Mouse (Mus musculus) adrenal gland, postnatal 10 days (tissue): ENCODE data around the gene Sema7a. TPM values are rescaled to one million over a fixed set of nuclear protein-coding genes. Genes with fewer than 3 reads are reported as not detected.

Experiments used
- DNase-seq: peaks from one replicate; pipeline ENCODE4 v3.0.0; 2021; ENCODE audit warnings: mixed read lengths
- total RNA-seq, 2 experiments: library from RNA; stranded (reverse); gene quantifications; 2 replicates each; pipeline ENCODE4 v1.2.3; 2021

The Sema7a gene
- total RNA-seq, 2 experiments from 2014 or later = 18.0 to 19.8 TPM

DNA sequence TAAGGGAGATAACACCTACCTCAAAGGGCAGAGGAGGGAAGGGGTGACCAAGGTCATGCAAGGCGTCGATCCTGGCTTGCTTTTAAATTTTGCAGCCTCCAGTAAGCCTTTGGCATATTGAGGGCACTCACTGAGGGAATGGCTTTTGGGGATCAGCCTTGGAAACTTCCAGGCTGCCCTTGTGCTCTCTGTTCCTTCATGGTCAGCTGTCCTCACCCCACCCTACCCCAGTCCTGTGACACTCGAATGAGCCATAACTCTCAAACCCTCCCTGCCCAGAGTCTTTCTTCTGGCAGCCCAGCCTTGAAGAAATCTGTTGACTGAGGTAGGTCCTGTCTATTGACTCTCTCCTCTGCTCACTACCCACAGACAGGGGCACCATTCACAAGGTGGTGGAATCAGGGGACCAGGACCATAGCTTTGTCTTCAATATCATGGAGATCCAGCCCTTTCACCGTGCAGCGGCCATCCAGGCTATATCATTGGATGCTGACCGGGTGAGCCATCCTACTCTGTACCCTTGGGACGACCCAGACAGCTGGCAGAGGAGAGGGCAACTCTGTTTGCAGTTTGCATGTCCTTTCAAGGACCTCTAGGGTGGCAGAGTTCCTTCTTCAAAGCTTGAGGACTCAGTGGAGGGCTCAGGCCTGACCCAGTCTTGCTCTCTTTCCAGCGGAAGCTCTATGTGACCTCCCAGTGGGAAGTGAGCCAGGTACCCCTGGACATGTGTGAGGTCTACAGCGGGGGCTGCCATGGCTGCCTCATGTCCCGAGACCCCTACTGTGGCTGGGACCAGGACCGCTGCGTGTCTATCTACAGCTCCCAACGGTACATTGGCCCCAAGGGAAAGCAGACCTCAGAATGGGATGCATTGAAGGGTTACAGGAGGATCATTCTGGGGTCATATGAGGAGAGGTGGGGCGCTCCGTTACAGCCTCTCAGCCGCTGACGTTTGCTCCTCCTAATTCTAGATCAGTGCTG lies 20.3 kb downstream of the Sema7a start:
- DNase-seq = no peak

DNA sequence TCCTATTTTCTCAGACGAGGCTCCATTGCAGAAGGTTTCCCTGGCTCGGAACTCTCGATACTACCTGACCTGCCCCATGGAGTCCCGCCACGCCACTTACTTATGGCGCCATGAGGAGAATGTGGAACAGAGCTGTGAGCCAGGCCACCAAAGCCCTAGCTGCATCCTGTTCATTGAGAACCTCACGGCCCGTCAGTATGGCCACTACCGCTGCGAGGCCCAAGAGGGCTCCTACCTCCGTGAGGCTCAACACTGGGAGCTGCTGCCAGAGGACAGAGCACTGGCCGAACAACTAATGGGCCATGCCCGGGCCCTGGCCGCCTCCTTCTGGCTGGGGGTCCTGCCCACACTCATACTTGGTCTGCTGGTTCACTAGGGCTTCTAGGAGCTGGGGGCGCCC lies 21.3 kb downstream of the Sema7a start:
- DNase-seq = no peak

DNA sequence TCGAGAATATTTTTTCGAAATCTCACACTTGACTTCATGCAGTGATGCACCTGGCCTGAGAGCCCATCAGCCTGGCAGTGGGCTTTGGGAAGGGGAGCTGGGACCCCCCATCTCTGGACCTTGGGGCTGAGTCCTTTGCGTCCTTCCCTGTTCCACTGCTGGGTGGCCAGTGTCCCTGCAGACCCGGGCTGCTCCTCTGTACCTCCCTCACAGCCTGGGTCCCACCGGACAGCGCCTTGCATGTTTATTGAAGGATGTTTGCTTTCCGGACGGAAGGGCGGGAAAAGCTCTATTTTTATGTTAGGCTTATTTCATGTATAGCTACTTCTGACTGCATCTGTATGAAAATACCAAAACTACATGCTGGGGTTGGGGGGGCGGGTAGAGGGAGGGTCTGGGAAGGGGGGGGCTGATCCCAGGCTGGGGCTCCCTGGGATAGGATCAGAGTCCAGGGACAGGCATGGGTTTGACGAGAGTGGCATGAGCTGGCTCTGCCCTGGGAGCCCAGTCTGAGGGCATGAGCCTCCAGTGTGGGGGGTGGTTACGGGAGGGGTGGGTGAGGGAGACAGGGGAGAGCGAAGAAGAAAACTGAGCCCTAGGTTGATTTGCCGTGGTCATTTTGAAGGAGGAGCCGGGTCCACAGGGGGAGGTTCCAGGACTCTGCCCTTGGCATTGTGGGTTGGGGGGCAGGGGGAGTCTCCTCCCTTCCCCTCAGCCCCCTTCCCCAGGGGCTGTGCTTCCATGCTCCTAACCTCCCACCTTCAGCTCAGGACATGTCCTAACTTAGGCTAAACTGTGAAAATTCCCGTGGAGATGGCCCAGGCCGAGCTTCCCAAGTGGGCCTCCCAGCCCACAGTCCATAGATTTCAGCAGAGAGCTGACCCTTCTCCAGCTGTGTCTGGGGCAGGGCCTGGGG lies 22.2 kb downstream of the Sema7a start:
- no peak for DNase-seq

DNA sequence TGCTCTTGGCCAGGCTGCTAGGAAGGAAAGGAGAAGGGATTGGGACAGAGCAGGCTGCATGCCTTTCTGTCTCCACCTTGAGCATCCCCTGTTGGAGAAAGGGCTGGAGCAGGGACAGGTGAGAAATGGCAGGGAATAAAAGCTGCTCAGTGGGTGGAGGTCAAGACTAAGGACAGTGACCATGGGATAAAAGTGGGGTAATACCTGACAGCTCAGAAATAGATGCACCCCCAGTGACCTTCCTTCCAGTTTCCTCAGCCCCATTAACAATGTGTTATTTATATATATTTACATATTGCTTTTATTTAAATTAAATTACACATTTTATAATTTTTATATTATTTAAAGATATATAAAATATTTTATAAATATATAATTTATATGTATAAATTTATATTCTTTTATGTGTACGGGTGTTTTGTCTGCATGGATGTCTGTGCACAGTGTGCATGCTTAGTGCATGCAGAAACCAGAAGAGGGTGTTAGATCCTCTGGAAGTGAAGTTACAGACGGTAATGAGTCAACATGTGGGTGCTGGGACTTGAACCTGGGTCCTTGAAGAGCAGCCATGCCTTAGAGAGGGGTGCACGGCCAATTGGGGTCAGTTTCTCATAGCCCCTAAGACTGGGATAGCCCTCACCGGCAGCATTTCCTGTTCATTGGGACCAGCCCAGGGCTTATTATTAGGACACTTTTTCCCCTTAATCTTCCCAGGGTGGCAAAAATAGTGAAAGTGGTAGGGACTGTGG lies 23.5 kb downstream of the Sema7a start:
- DNase-seq = no peak

DNA sequence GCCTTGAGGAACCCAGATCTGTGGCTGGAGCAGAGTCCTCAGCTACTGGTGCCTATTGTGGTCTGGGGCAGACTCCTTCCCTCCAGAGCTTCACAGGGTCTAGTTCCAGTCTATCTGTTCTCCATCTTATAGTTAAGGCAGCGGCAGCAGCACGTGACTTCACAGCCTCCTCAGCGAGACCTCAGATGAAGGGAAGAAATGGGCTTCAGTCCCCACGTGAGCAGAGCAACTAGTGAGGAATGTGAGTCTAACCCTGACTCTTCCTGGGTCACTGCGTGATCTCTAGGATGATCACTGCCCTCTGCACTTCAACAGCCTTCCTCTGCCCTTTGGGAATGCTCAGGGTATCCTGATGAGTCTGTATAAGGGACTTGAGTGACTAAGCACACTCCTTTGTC lies 24.1 kb downstream of the Sema7a start:
- no peak for DNase-seq

DNA sequence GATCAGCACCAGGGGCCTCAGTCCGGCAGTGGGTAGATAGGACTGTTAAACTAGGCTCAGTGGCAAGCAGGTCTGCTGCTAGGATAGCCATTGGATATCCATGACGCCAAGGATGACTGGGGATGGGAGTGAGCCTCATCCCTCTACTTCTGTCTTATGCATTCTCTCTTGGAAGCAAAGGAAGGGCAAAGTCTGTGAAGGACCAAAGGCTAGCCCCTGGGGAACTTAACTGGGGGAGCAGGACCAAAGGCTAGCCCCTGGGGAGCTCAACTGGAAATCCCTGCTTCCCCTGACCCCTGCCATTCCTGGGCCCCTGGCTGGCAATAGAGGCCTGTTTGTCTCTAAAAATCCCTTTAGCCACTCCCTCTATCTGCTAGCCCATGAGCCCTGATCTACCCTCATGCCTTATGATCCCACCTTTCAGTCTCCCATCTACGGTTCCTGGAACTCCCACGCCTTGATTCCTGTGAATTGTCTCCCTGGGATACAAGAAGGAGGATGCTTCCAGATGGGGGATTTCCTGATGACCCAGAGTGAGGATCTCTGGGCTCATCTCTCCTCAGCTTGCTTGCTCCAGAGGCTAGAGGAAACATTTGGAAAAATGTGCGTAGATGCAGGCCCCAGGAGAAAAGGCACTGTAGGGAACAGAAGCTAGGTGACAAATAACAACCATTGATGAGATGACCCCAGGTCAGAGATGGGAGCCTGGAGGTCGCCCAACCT lies 24.8 kb downstream of the Sema7a start:
- no peak for DNase-seq

DNA sequence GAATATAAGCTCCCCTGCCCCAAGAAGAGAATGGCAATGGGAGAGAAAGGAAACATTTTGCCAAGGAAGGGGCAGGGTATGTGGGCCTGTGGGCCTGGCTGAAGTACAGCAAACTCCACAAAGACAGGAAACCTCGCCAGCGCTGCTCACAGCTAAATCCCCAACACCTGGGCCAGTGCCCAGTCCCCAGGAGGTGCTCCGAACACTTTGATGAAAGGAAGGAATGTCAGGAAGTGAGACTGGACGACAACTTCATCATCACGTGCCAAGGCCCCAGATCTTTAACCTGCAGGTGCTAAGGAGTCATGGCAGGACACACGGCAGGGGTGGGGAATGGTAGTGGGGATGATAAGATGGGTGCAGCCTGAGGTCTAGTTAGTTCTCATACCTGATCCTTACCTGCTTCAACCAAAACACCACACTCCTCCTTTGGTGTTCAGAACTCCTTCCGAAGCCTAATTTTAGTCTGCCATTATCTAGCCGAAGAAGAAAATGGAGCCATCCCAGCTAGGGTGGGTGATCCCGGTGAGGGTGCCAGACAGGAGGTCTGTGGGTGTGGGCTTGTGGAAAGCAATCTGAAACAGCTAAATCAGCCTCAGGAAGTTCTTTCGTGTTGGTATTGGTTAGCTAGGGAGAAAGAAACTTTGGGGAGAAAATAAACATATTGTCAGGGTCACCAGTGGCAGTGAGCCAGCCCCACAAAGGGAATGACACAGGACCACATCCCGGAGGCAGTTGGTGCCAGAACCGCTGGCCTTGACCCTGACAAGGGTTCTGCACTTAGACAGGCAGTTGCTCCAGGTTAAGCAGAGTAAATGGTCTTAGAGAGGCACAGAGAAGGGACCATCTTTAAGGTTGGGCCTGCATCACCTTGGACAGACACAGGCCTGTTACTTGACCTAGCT lies 25.6 kb downstream of the Sema7a start:
- DNase-seq = peak; percentile 84

DNA sequence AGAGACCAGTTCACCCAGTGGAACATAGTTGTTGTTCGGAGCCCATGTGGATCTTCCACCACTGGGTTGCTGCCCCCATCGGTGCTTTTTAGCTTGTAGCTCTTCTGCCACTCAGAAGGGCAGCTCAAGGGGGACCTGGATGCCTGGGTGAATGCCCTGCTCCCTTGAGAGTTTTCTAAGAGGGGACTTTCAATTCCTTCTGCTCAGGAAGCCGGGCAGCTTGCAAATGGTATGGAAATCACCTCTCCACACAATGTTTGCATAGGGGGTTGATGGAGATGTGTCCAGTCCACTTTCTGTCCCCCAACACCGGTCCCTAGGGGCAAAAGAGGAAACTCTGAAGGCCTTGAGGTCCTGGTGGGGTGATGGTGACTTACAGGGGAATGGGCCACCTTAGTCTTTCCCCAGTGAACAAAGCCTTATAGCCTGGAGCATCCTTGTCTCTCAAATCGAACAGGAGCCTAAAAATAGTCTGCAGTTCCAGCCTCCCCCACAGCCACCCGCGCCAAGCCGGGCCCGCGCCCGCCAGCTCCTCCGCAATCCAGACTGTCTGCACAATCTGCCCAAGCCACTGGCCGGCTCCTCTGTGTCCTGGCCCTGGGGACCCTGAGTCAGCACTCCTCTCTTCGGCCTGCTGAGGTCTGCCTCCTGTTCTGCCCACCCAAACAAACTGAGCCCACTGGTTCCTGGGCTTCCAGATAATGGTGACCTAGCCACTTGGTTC lies 27.5 kb downstream of the Sema7a start:
- DNase-seq = peak; percentile 55

DNA sequence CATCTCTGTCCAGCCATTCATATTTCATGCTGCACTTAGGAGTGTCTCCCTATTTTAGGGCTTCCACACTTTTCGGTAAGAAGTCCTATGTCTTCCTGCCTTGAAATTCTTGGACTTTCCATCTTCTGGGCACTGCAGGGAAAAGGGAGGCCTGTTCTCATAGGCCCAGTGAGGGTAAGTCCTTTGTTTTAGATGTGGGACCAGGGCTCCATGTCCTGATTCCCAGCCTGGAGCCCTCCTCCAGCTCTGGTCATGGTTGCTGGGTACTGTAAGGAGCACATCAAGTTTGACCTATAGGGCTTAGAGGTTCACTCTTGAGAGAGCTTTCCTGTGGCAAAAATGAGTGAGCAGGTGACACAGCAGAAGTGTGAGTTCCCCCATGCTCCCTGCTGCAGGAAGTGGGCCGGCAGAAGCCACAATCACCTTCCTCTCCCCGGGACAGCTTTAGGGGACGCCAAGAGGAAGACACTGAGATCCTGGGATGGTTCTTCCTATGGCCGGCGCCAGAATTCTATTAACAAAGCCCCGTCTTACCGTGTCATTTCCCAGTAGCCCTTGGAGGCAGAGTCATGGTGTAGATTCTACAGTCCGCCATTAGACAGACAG lies 28.4 kb downstream of the Sema7a start:
- no peak for DNase-seq

DNA sequence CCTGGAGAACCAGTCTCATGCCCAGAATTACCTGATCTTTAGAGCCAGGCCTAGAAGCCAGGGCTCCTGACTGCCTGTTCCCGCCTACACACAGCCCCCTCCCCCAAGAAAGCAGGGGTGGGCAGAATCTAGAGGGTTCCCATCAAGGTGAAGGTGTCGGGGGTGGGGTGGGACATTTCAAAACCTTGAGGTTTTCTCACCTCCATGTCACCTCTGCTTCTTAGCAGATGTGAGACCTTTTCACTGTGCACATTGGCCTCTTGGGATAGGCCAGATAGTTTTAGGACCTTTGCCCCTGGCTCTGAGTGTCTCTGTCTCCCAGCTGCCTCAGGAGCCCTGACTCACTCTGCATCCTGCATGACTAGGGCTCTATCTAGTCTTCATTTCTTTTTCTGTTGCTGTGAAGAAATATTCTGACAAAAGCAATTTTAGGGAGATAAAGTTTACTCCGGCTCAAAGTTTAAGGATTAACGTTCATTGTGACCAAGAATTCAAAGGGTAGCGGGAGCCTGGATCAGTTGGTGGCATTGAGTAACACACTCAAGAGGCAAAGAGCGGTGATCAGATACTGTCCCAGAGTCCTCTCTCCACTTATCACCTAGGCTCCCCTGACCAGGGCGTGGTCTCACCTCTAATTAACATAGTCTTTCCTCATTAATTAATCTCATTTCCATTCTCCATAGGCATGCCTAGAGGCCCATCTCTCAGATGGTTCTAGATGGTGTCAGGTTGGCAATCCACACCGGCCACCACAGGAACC lies 29.1 kb downstream of the Sema7a start:
- no peak for DNase-seq

DNA sequence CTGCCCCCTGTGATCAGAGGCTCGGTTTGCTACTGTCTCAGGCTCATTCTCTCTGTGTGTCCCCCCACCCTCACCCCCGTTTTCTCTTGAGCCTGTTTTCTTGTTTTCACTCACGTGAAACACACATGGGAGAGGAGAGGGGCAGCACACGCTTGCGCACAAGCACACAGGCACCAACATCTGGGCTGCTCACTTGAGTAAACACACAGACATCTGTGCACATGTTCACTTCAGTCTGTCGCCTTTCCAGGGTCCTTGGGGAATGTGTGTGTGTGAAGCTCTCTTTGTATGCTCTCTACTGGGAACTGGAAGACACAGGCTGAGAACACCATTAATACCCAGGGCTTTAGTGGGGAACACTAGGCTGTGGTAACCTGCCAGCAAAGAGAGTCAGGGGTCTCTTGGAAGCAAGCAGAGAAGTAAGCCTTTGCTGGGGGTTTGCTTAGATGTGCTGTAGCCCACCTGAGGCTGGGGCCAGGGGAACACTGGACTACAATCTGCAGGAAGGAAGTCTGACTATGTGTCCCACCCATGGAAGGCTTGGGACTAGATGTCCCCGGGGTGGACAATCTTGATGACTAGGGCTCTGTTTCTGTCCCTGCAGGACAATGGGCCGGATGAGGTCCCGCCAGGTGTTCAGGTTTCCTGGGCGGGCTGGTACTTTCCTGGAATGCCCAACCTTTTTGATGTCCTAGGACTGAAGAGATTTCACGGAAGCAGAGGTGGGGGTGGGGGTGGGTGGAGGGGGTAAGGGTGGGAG lies 30.0 kb downstream of the Sema7a start:
- no peak for DNase-seq

DNA sequence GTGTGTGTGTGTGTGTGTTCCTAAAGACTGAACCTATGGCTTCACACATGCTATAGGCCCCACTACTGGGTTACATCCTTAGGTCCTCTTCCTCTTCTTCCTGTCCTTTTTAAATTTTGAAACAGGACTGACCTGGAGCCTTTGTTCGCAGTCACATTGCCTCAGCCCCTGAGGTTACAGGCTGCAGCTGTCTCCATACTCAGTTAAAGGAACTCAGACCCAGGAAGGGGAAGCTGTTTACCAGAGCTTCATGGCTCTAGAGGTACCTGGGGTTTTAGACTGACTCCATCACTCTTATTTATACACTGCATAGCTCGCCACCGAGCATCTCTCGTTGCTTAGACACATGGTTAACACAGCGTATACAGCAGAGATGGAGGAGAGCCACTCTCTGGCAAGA lies 31.5 kb downstream of the Sema7a start:
- DNase-seq = no peak

DNA sequence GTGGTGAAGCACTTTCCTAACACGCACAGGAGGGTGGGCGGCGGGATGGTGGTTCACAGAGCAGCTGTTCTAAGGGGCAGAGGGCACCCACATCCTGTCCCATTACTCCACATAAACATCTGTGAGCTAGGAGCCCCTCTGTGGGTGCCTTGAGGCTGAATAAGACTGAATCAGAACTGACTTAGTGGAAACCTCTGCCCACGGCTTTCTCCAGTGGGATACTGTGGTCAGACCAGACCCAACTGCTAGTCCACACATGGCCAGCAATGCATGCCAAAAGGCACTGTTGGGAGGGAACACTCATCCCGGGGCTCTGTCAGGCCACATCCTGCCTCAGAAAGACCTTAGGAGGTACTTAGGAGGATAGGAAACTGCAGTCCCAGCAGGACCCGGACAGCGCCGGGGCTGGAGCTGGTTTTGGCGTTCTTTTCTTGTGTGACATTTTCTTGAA lies 32.3 kb downstream of the Sema7a start:
- no peak for DNase-seq

DNA sequence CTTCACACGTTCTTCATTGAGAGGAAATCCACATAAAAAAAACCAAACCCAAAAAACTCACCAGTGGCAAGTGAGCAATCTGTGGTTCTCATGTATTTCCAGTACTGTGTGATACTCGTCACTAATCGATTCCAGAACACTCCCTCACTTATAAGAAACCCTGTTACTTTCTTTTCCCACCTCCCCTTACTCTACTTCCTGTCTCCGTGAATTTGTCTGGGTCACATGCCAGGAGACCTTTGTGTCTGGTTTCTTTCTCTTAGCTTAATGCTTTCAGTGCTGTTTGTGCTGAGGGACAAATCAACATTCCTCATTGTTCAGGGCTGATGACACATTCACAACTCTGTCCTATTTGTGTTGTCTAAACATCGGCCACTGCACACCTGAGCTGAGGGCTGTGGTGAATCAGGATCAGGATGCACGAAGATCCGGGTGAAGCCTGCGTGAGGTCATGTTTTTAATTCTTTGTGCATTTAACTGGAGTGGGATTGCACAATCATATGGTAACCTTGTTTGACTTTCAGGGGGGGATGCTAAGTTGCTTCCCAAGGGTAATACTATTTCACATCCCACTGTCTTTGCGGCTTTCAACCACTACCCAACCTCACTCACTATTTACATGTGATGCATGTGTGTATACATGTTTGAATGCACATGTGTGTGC lies 33.0 kb downstream of the Sema7a start:
- DNase-seq = no peak

DNA sequence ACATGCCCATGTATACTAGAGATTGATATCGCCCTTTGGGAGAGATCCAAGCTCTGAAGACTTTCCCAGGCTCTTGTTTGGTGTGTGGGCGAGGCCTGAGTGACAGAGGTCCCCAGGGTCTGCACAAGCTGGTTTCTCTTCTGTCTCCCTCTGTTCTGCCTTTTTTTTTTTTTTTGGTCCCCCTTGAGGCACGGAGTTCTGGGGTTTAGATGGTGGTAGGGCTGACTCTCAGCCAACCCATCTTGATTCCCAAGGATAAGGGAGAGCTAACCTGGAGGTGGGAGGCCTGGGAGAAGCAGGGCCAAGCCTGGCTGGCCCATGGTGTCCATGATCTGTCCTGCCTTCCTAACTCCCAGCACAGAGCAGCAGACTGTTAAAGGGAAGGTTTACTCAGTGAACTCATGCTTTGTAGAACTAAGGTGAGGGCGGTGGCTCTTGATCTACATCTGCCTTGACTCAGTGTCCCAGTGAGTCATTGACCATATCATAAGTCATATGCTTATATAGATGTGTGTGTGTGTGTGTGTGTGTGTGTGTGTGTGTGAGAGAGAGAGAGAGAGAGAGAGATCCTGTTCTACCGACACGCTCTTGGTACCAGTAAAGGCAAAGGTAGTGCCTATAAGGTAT lies 33.6 kb downstream of the Sema7a start:
- no peak for DNase-seq

DNA sequence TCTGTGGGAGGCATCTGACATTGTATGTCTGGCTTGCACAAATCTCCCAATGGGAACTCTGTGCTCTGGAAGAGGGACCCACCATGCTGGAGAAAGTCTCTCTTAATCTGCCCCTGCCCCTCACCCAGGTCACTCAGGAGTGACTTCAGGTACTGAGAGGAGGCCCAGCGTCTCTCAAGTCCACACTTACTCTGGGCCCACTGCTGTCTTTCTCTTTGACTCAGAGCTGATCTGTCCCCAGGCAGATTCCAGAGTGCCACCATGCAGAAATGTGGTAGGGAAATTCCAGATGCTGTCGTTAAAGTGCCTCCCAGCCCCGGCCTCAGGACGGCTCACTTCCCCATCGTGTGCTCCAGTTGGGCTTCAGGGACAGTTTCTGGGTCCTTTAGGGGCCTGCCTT lies 34.3 kb downstream of the Sema7a start:
- DNase-seq = no peak
